Mouse (Mus musculus) testis, adult 2 months (tissue): ENCODE data around the gene Gale. TPM values are rescaled to one million over a fixed set of nuclear protein-coding genes. Genes with fewer than 3 reads are reported as not detected.
"Not testable (repeated sequence)": the region's sequence is repeated elsewhere in the genome, so short reads cannot be mapped to it uniquely, and the experiment has no call there.

Experiments
- H3K27ac ChIP-seq: fragments of 200-500 bp; 2 replicates; pipeline ENCODE4 v1.5.1; 2012; ENCODE audit warnings: low read depth, low read length; ENCODE audit not compliant: control insufficient read depth, insufficient read depth
- H3K27me3 ChIP-seq: fragments of 200-500 bp; 2 replicates; pipeline ENCODE4 v1.6.1; 2012; ENCODE audit warnings: mild to moderate bottlenecking, low read length, moderate library complexity; ENCODE audit not compliant: control insufficient read depth, insufficient read depth
- H3K36me3 ChIP-seq: fragments of 200-500 bp; 2 replicates; pipeline ENCODE4 v1.6.1; 2012; ENCODE audit warnings: mild to moderate bottlenecking, low read length; ENCODE audit not compliant: control insufficient read depth, insufficient read depth
- H3K4me1 ChIP-seq: fragments of 200-500 bp; 2 replicates; pipeline ENCODE4 v1.6.1; 2012; ENCODE audit warnings: low read length; ENCODE audit not compliant: control insufficient read depth, insufficient read depth
- H3K4me3 ChIP-seq: fragments of 200-500 bp; 2 replicates; pipeline ENCODE4 v1.5.1; 2012; ENCODE audit warnings: low read depth, mild to moderate bottlenecking, low read length, moderate library complexity, mixed read lengths; ENCODE audit not compliant: control insufficient read depth
- CTCF ChIP-seq: fragments of 200-500 bp; IDR thresholded peaks from 2 replicates; pipeline ENCODE4 v1.5.1; 2012; ENCODE audit warnings: low read depth, mild to moderate bottlenecking, inconsistent platforms, low read length, moderate library complexity; ENCODE audit not compliant: control insufficient read depth, insufficient read depth, insufficient replicate concordance
- POLR2A ChIP-seq: fragments of 200-500 bp; IDR thresholded peaks from 2 replicates; pipeline ENCODE4 v1.6.1; 2012; ENCODE audit warnings: low read depth, mild to moderate bottlenecking, inconsistent platforms, low read length, moderate library complexity; ENCODE audit not compliant: control insufficient read depth
- polyA plus RNA-seq: library from polyadenylated mRNA; depleted of rRNA; stranded (reverse); fragments of >200 nt; gene quantifications from 2 replicates; pipeline ENCODE4 v1.2.3, GENCODE M21; 2012

The Gale gene
- polyA plus RNA-seq, 1 experiment = 8.9 TPM

GRCm38 (mm10) chr4:135971805-135972555 is 8.5 kb downstream of the Gale start:
- H3K4me3 ChIP-seq = peak overlapping the region; percentile 90
- peaks cover 7% of the 10 kb centered on the region for H3K4me1 ChIP-seq
- H3K36me3 ChIP-seq = peaks cover 3% of the 10 kb centered on the region; the same call in 1 of the 2 replicates
- no peaks in the 10 kb centered on the region for H3K27me3 ChIP-seq
- no peak overlapping the region for H3K27ac ChIP-seq
- no peak for TF ChIP-seq CTCF
- TF ChIP-seq POLR2A = no peak

DNA sequence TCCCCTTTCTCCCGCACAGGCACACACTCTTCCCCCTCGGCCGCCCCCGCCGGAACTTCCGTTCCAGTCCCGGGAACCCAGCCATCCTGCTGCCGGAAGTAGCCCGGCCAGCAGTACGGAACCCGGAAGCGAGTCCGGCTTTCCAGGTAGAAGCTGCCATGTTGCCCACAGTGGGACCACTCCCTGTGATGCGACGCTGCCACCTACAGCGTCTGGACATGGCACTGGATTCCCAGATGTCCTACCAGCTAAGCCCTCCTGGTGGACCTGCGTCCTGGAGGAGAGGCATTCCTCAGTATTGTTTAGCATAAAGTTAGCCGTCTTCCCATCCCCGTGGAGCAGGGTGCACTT is 9.0 kb downstream of the Gale start, which contains the start of gene Lypla2:
Gene Lypla2 (minus strand): TSS at position 71 of the 351 bp plus-strand sequence.
- Histone ChIP-seq H3K4me1 (peaks cover 7% of the 10 kb centered on the region), H3K27ac (no peak within 1 kb of the TSS), H3K27me3 (no peaks in the 10 kb centered on the region), H3K36me3 (peaks cover 3% of the 10 kb centered on the region; the same call in 1 of the 2 replicates), H3K4me3 (peak within 1 kb of the TSS; percentile 90)
- TF ChIP-seq CTCF (no peak), POLR2A (peak; percentile 66)

- no peak for TF ChIP-seq CTCF
- no peak for TF ChIP-seq POLR2A
- Histone ChIP-seq H3K36me3 (peaks cover 3% of the 10 kb centered on the region; the same call in 1 of the 2 replicates), H3K4me3 (peak overlapping the region; percentile 90), H3K27ac (no peak overlapping the region), H3K27me3 (no peaks in the 10 kb centered on the region), H3K4me1 (peaks cover 7% of the 10 kb centered on the region)
Observed at GRCm38 (mm10) chr4:135972911-135973811, 9.6 kb downstream of the Gale start.

DNA sequence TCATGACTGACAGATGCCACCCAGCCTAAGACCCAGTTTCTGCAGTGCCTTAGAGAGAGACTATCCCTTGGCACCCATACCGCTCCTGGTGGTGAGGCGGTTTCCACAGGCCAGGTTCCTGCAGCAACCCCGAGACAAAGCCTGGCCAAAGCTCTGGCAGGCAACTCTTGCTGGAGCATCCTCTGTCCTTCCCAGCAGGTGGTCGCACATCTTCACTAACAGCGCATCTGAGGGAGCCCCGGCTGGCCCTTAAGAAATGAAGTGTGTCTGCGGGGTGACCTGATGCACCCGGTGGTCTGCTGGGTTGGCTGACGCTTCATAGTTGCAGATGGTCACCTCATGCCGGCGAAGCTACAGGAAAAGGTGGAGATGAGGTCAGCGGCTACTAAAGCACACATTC is 12.6 kb downstream of the Gale start:
- Histone ChIP-seq H3K36me3 (peaks cover 3% of the 10 kb centered on the region; the same call in 1 of the 2 replicates), H3K4me1 (peaks cover 7% of the 10 kb centered on the region), H3K27ac (no peak overlapping the region), H3K27me3 (no peaks in the 10 kb centered on the region), H3K4me3 (no peak overlapping the region)
- TF ChIP-seq POLR2A = no peak
- no peak for TF ChIP-seq CTCF

GRCm38 (mm10) chr4:135980223-135980622 is 16.7 kb downstream of the Gale start:
- not testable (repeated sequence) for H3K36me3 ChIP-seq, H3K27me3 ChIP-seq, H3K4me3 ChIP-seq, H3K4me1 ChIP-seq, H3K27ac ChIP-seq

GRCm38 (mm10) chr4:135981524-135982063 is 18.1 kb downstream of the Gale start:
- Histone ChIP-seq H3K27ac (no peak overlapping the region), H3K4me3 (no peak overlapping the region), H3K27me3 (no peaks in the 10 kb centered on the region), H3K4me1 (peaks cover 6% of the 10 kb centered on the region), H3K36me3 (peaks cover 3% of the 10 kb centered on the region; the same call in 1 of the 2 replicates)
- TF ChIP-seq CTCF (no peak), POLR2A (no peak)

DNA sequence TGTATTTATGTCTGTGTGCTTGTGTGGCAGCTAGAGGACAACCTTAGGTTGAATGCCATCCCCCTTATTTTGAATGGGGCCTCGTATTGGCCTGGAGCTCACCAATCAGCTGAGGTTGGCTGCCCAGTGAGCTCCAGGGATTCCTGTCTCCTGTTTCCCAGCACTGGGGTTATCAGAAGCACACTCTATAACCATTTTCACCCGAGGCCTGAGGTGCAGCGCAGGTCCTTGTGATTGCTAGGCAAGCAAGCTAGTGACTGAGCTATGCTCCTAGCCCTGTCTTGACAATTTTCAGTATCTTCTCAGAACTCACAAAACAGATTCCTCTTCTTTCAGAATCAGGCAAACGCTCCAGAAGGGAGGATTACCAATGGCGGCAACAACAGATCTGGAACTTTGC is 21.0 kb downstream of the Gale start:
- Histone ChIP-seq H3K4me3 (peak overlapping the region; percentile 58), H3K36me3 (peaks cover 3% of the 10 kb centered on the region; the same call in 1 of the 2 replicates), H3K27me3 (no peaks in the 10 kb centered on the region), H3K27ac (no peak overlapping the region), H3K4me1 (peaks cover 6% of the 10 kb centered on the region)
- TF ChIP-seq POLR2A (no peak), CTCF (no peak)
